Mouse (Mus musculus): ENCODE results near the gene Rae1. TPM values are rescaled to one million over a fixed set of nuclear protein-coding genes. Genes with fewer than 3 reads are reported as not detected.
A peak's percentile ranks its signal among the peaks of the same experiment; 100 is the strongest.

The Rae1 gene
- polyA plus RNA-seq, 1 experiment from 2014 or later: 143 TPM

GRCm38 (mm10) chr2:172982776-172983561, 16.9 kb upstream of the Rae1 start:
- Histone ChIP-seq H3K36me3 (ENCODE audit: insufficient read depth, low read length) (no peaks in the 10 kb centered on the region), H3K27ac (ENCODE audit: low read length) (no peak overlapping the region), H3K4me3 (ENCODE audit: low read length) (no peak overlapping the region), H3K9ac (replicated peaks; ENCODE audit: low read length) (no peak overlapping the region), H3K27me3 (ENCODE audit: insufficient read depth, low read length) (no peaks in the 10 kb centered on the region), H3K4me1 (ENCODE audit: insufficient read depth, low read length) (no peaks in the 10 kb centered on the region), H3K4me2 (replicated peaks; ENCODE audit: low read depth, low read length) (no peak overlapping the region), H3K9me3 (ENCODE audit: low read length) (peaks cover 6% of the 10 kb centered on the region; the same call in 1 of the 2 replicates)
- WGBS: 77% methylated on average over 9 of the region's 9 CpGs
- peak; percentile 31; the same call in 1 of the 2 replicates for ATAC-seq (ENCODE audit: low FRiP score, low TSS enrichment)

- Histone ChIP-seq H3K4me1 (ENCODE audit: insufficient read depth, low read length) (no peaks in the 10 kb centered on the region), H3K27me3 (ENCODE audit: insufficient read depth, low read length) (no peaks in the 10 kb centered on the region), H3K27ac (ENCODE audit: low read length) (no peak overlapping the region), H3K36me3 (ENCODE audit: insufficient read depth, low read length) (no peaks in the 10 kb centered on the region), H3K9ac (replicated peaks; ENCODE audit: low read length) (no peak overlapping the region), H3K4me2 (replicated peaks; ENCODE audit: low read depth, low read length) (no peak overlapping the region), H3K4me3 (ENCODE audit: low read length) (no peak overlapping the region), H3K9me3 (ENCODE audit: low read length) (no peaks in the 10 kb centered on the region)
- WGBS: 71% methylated on average over 6 of the region's 6 CpGs
- no peak for ATAC-seq (ENCODE audit: low FRiP score, low TSS enrichment)
These were observed 9.8 kb upstream of the Rae1 start for GRCm38 (mm10) chr2:172990161-172990560.

DNA sequence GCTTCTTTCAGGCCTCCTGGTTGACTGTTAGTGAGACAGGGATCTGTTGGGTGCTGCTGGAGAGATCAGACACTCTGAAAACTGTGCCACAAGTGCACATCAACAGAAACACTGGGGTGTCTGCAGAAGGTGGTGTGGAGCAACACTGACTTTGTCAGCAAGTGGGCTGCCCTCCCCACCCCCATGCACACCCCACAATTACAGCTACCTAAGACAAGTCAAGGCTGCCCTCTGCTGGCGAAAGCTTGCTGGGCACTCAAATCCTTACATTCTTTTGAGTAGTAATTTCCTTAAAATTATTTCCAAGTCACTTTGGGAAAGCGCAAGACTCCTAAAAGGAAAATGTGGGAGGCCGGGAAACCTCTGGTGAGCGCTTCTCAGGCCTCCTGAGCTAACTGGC, 3.7 kb upstream of the Rae1 start:
- no peak overlapping the region for H3K4me2 ChIP-seq (replicated peaks; ENCODE audit: low read depth, low read length)
- no peak for ATAC-seq (ENCODE audit: low FRiP score, low TSS enrichment)
- H3K36me3 ChIP-seq (ENCODE audit: insufficient read depth, low read length): no peaks in the 10 kb centered on the region
- no peak overlapping the region for H3K4me3 ChIP-seq (ENCODE audit: low read length)
- no peaks in the 10 kb centered on the region; the same call in 1 of the 2 replicates for H3K27me3 ChIP-seq (ENCODE audit: insufficient read depth, low read length)
- H3K9me3 ChIP-seq (ENCODE audit: low read length): no peaks in the 10 kb centered on the region
- no peak overlapping the region for H3K27ac ChIP-seq (ENCODE audit: low read length)
- 12% methylated on average over 4 of the region's 4 CpGs for WGBS
- H3K9ac ChIP-seq (replicated peaks; ENCODE audit: low read length): no peak overlapping the region
- peaks cover 6% of the 10 kb centered on the region for H3K4me1 ChIP-seq (ENCODE audit: insufficient read depth, low read length)

GRCm38 (mm10) chr2:172997748-172998147, 2.2 kb upstream of the Rae1 start:
- Histone ChIP-seq H3K4me2 (replicated peaks; ENCODE audit: low read depth, low read length) (no peak overlapping the region), H3K9me3 (ENCODE audit: low read length) (no peaks in the 10 kb centered on the region), H3K27me3 (ENCODE audit: insufficient read depth, low read length) (no peaks in the 10 kb centered on the region; the same call in 1 of the 2 replicates), H3K4me3 (ENCODE audit: low read length) (no peak overlapping the region), H3K27ac (ENCODE audit: low read length) (no peak overlapping the region), H3K36me3 (ENCODE audit: insufficient read depth, low read length) (peaks cover 4% of the 10 kb centered on the region; the same call in 1 of the 2 replicates), H3K9ac (replicated peaks; ENCODE audit: low read length) (no peak overlapping the region), H3K4me1 (ENCODE audit: insufficient read depth, low read length) (peaks cover 8% of the 10 kb centered on the region)
- ATAC-seq (ENCODE audit: low FRiP score, low TSS enrichment): no peak
- 60% methylated on average over 11 of the region's 11 CpGs for WGBS

GRCm38 (mm10) chr2:172998478-172998877, 1.4 kb upstream of the Rae1 start:
- 66% methylated on average over 7 of the region's 7 CpGs for WGBS
- no peak overlapping the region for H3K27ac ChIP-seq (ENCODE audit: low read length)
- H3K36me3 ChIP-seq (ENCODE audit: insufficient read depth, low read length): peaks cover 9% of the 10 kb centered on the region; the same call in 1 of the 2 replicates
- ATAC-seq (ENCODE audit: low FRiP score, low TSS enrichment): no peak
- no peak overlapping the region for H3K9ac ChIP-seq (replicated peaks; ENCODE audit: low read length)
- no peak overlapping the region for H3K4me3 ChIP-seq (ENCODE audit: low read length)
- peaks cover 8% of the 10 kb centered on the region for H3K4me1 ChIP-seq (ENCODE audit: insufficient read depth, low read length)
- no peaks in the 10 kb centered on the region; the same call in 1 of the 2 replicates for H3K27me3 ChIP-seq (ENCODE audit: insufficient read depth, low read length)
- no peaks in the 10 kb centered on the region for H3K9me3 ChIP-seq (ENCODE audit: low read length)
- no peak overlapping the region for H3K4me2 ChIP-seq (replicated peaks; ENCODE audit: low read depth, low read length)

DNA sequence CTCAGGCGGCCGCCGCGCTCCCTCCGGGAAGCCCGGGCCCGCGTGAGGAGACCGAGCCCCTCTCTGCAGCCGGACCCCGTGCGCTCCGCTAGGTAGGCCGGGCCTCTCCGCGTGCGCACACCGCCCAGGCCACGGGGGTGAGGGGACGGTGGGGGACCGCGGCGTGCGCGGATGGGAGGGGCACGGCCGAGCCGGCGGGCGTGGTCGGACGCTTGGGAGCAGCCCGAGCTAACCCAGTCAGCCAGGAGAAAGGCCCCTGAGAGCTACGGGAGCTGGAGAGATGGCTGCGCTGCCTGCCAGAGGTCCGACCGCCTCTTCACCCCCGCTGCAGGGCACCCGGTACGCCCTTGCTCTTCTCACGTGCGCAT, 352 bp downstream of the Rae1 start:
- Histone ChIP-seq H3K4me1 (ENCODE audit: insufficient read depth, low read length) (peaks cover 8% of the 10 kb centered on the region), H3K36me3 (ENCODE audit: insufficient read depth, low read length) (peaks cover 26% of the 10 kb centered on the region), H3K9me3 (ENCODE audit: low read length) (no peaks in the 10 kb centered on the region), H3K9ac (replicated peaks; ENCODE audit: low read length) (peak overlapping the region; percentile 91), H3K4me3 (ENCODE audit: low read length) (peak overlapping the region; percentile 73), H3K27me3 (ENCODE audit: insufficient read depth, low read length) (no peaks in the 10 kb centered on the region; the same call in 1 of the 2 replicates), H3K4me2 (replicated peaks; ENCODE audit: low read depth, low read length) (peak overlapping the region; percentile 91), H3K27ac (ENCODE audit: low read length) (peak overlapping the region; percentile 87)
- under 1% methylated on average over 38 of the region's 42 CpGs for WGBS
- ATAC-seq (ENCODE audit: low FRiP score, low TSS enrichment): peak; percentile 95

- Histone ChIP-seq H3K9ac (replicated peaks; ENCODE audit: low read length) (peak overlapping the region; percentile 91), H3K4me2 (replicated peaks; ENCODE audit: low read depth, low read length) (peak overlapping the region; percentile 91), H3K9me3 (ENCODE audit: low read length) (no peaks in the 10 kb centered on the region), H3K36me3 (ENCODE audit: insufficient read depth, low read length) (peaks cover 33% of the 10 kb centered on the region), H3K4me3 (ENCODE audit: low read length) (peak overlapping the region; percentile 73), H3K4me1 (ENCODE audit: insufficient read depth, low read length) (peaks cover 8% of the 10 kb centered on the region), H3K27me3 (ENCODE audit: insufficient read depth, low read length) (no peaks in the 10 kb centered on the region; the same call in 1 of the 2 replicates), H3K27ac (ENCODE audit: low read length) (0 out of 2 replicates have a peak overlapping the region, but pooled peaks have one; percentile 87)
- ATAC-seq (ENCODE audit: low FRiP score, low TSS enrichment): no peak
- 15% methylated on average over 8 of the region's 8 CpGs for WGBS
These were observed 1.0 kb downstream of the Rae1 start for GRCm38 (mm10) chr2:173000921-173001320.

- Histone ChIP-seq H3K9ac (replicated peaks; ENCODE audit: low read length) (no peak overlapping the region), H3K36me3 (ENCODE audit: insufficient read depth, low read length) (peaks cover 60% of the 10 kb centered on the region), H3K27ac (ENCODE audit: low read length) (no peak overlapping the region), H3K4me3 (ENCODE audit: low read length) (no peak overlapping the region), H3K27me3 (ENCODE audit: insufficient read depth, low read length) (no peaks in the 10 kb centered on the region), H3K4me2 (replicated peaks; ENCODE audit: low read depth, low read length) (no peak overlapping the region), H3K4me1 (ENCODE audit: insufficient read depth, low read length) (peaks cover 8% of the 10 kb centered on the region), H3K9me3 (ENCODE audit: low read length) (no peaks in the 10 kb centered on the region)
- WGBS: 91% methylated on average over 8 of the region's 8 CpGs
- no peak for ATAC-seq (ENCODE audit: low FRiP score, low TSS enrichment)
These were observed 3.8 kb downstream of the Rae1 start for GRCm38 (mm10) chr2:173003737-173004136.

GRCm38 (mm10) chr2:173010220-173010717, 10.4 kb downstream of the Rae1 start:
- ATAC-seq (ENCODE audit: low FRiP score, low TSS enrichment): 0 out of 2 replicates have a peak, but pooled peaks have one; percentile 39

GRCm38 (mm10) chr2:173011440-173011839, 11.5 kb downstream of the Rae1 start:
- Histone ChIP-seq H3K4me2 (replicated peaks; ENCODE audit: low read depth, low read length) (no peak overlapping the region), H3K27me3 (ENCODE audit: insufficient read depth, low read length) (no peaks in the 10 kb centered on the region), H3K4me3 (ENCODE audit: low read length) (no peak overlapping the region), H3K9ac (replicated peaks; ENCODE audit: low read length) (no peak overlapping the region), H3K27ac (ENCODE audit: low read length) (no peak overlapping the region), H3K36me3 (ENCODE audit: insufficient read depth, low read length) (peaks cover 95% of the 10 kb centered on the region), H3K4me1 (ENCODE audit: insufficient read depth, low read length) (no peaks in the 10 kb centered on the region), H3K9me3 (ENCODE audit: low read length) (no peaks in the 10 kb centered on the region)
- WGBS: 97% methylated on average over 8 of the region's 8 CpGs
- ATAC-seq (ENCODE audit: low FRiP score, low TSS enrichment): no peak

More at GRCm38 (mm10) chr2:173010220-173010717, 10.4 kb downstream of the Rae1 start:
- H3K4me3 ChIP-seq (ENCODE audit: low read length): no peak overlapping the region
- no peak overlapping the region for H3K9ac ChIP-seq (replicated peaks; ENCODE audit: low read length)
- no peak overlapping the region for H3K27ac ChIP-seq (ENCODE audit: low read length)
- H3K36me3 ChIP-seq (ENCODE audit: insufficient read depth, low read length): peaks cover 95% of the 10 kb centered on the region
- 74% methylated on average over 3 of the region's 3 CpGs for WGBS
- H3K4me2 ChIP-seq (replicated peaks; ENCODE audit: low read depth, low read length): no peak overlapping the region
- H3K27me3 ChIP-seq (ENCODE audit: insufficient read depth, low read length): no peaks in the 10 kb centered on the region
- H3K9me3 ChIP-seq (ENCODE audit: low read length): no peaks in the 10 kb centered on the region
- H3K4me1 ChIP-seq (ENCODE audit: insufficient read depth, low read length): no peaks in the 10 kb centered on the region

All from kidney, embryonic 16.5 days (tissue).